Mouse (Mus musculus): ENCODE data around the gene Cfap221. TPM values are rescaled to one million over a fixed set of nuclear protein-coding genes. Genes with fewer than 3 reads are reported as not detected.

Cfap221 gene
- total and polyA plus RNA-seq, 3 experiments, result not detected

- no peak for TF ChIP-seq CTCF (IDR thresholded peaks at IDR 0.05 in 2 of 3, conservative IDR thresholded peaks at IDR 0.05 in 1 of 3; ENCODE audit: control insufficient read depth in 1 of 3, insufficient read depth in 1 of 3, low read depth in 2 of 3, low read length in 3 of 3, poor library complexity in 1 of 3, severe bottlenecking in 1 of 3)
- no peak for TF ChIP-seq TAL1 (IDR thresholded peaks at IDR 0.05; ENCODE audit: low read length)
- no peak for TF ChIP-seq ELF1 (IDR thresholded peaks at IDR 0.05; ENCODE audit: low read depth, low read length)
- TF ChIP-seq CHD1 (IDR thresholded peaks at IDR 0.05; ENCODE audit: low read depth, low read length), result no peak
- TF ChIP-seq JUND (IDR thresholded peaks at IDR 0.05; ENCODE audit: low read depth, low read length), result no peak
These were observed 107.7 kb downstream of the Cfap221 start (continued) for GRCm38 (mm10) chr1:119889347-119889746.

GRCm38 (mm10) chr1:119886320-119886719 is 110.7 kb downstream of the Cfap221 start:
- H3K9me3 ChIP-seq (replicated peaks; ENCODE audit: insufficient read depth, low read length), result no peaks in the 10 kb centered on the region
- H3K27me3 ChIP-seq (ENCODE audit: control insufficient read depth in 1 of 2, insufficient read depth in 2 of 2, low read length in 2 of 2), result 0 out of 4 replicates have a peak, but pooled peaks cover 0 to 1% of the 10 kb centered on the region in 2 experiments
- no peak overlapping the region for H3K9ac ChIP-seq (ENCODE audit: control insufficient read depth, low read depth, low read length, poor library complexity, severe bottlenecking)
- peaks cover 0 to 3% of the 10 kb centered on the region in 2 experiments; a peak in 3 of 4 replicates for H3K4me1 ChIP-seq (ENCODE audit: control insufficient read depth in 1 of 2, insufficient read depth in 2 of 2, low read length in 2 of 2)
- no peak for DNase-seq (ENCODE audit: low read depth, low spot score)
- H3K27ac ChIP-seq (ENCODE audit: control insufficient read depth, low read depth, low read length), result no peak overlapping the region
- no peaks in the 10 kb centered on the region for H3K36me3 ChIP-seq (ENCODE audit: control insufficient read depth in 1 of 2, insufficient read depth in 2 of 2, low read length in 2 of 2)
- TF ChIP-seq TBP (IDR thresholded peaks at IDR 0.05; ENCODE audit: low read depth, low read length) (no peak), USF1 (IDR thresholded peaks at IDR 0.05; ENCODE audit: low read depth, low read length) (no peak), JUND (IDR thresholded peaks at IDR 0.05; ENCODE audit: low read depth, low read length) (no peak)
- no peak overlapping the region for H3K4me3 ChIP-seq (ENCODE audit: control insufficient read depth in 1 of 2, insufficient read depth in 1 of 2, low read depth in 2 of 2, low read length in 2 of 2)
- H3K79me2 ChIP-seq (ENCODE audit: control insufficient read depth, insufficient read depth, low read length, poor library complexity), result no peaks in the 10 kb centered on the region

GRCm38 (mm10) chr1:119884272-119884671 is 112.8 kb downstream of the Cfap221 start:
- no peak overlapping the region for H3K9ac ChIP-seq (ENCODE audit: control insufficient read depth, low read depth, low read length, poor library complexity, severe bottlenecking)
- H3K36me3 ChIP-seq (ENCODE audit: control insufficient read depth in 1 of 2, insufficient read depth in 2 of 2, low read length in 2 of 2), result no peaks in the 10 kb centered on the region
- 0 out of 4 replicates have a peak, but pooled peaks cover 0 to 1% of the 10 kb centered on the region in 2 experiments for H3K27me3 ChIP-seq (ENCODE audit: control insufficient read depth in 1 of 2, insufficient read depth in 2 of 2, low read length in 2 of 2)
- H3K9me3 ChIP-seq (replicated peaks; ENCODE audit: insufficient read depth, low read length), result no peaks in the 10 kb centered on the region
- H3K27ac ChIP-seq (ENCODE audit: control insufficient read depth, low read depth, low read length), result no peak overlapping the region
- DNase-seq (ENCODE audit: low read depth, low spot score), result no peak
- peaks cover 0 to 3% of the 10 kb centered on the region in 2 experiments; a peak in 1 of 4 replicates for H3K4me1 ChIP-seq (ENCODE audit: control insufficient read depth in 1 of 2, insufficient read depth in 2 of 2, low read length in 2 of 2)
- H3K79me2 ChIP-seq (ENCODE audit: control insufficient read depth, insufficient read depth, low read length, poor library complexity), result no peaks in the 10 kb centered on the region
- H3K4me3 ChIP-seq (ENCODE audit: control insufficient read depth in 1 of 2, insufficient read depth in 1 of 2, low read depth in 2 of 2, low read length in 2 of 2), result no peak overlapping the region
- no peak for TF ChIP-seq NRF1 (IDR thresholded peaks at IDR 0.05; ENCODE audit: insufficient read depth, low read depth, low read length, poor library complexity, severe bottlenecking)
- TF ChIP-seq JUND (IDR thresholded peaks at IDR 0.05; ENCODE audit: low read depth, low read length), result no peak
- TF ChIP-seq POLR2AphosphoS5 (IDR thresholded peaks at IDR 0.05; ENCODE audit: borderline replicate concordance, low read depth, low read length), result no peak
- TF ChIP-seq MYC (IDR thresholded peaks at IDR 0.05; ENCODE audit: low read depth, low read length), result no peak
- TF ChIP-seq TAL1 (IDR thresholded peaks at IDR 0.05; ENCODE audit: low read length), result no peak

GRCm38 (mm10) chr1:119878909-119879308 is 118.1 kb downstream of the Cfap221 start:
- Histone ChIP-seq H3K27ac (ENCODE audit: control insufficient read depth, low read depth, low read length) (no peak overlapping the region), H3K9me3 (replicated peaks; ENCODE audit: insufficient read depth, low read length) (no peaks in the 10 kb centered on the region), H3K4me1 (ENCODE audit: control insufficient read depth in 1 of 2, insufficient read depth in 2 of 2, low read length in 2 of 2) (no peaks in the 10 kb centered on the region), H3K9ac (ENCODE audit: control insufficient read depth, low read depth, low read length, poor library complexity, severe bottlenecking) (no peak overlapping the region), H3K36me3 (ENCODE audit: control insufficient read depth in 1 of 2, insufficient read depth in 2 of 2, low read length in 2 of 2) (no peaks in the 10 kb centered on the region), H3K4me3 (ENCODE audit: control insufficient read depth in 1 of 2, insufficient read depth in 1 of 2, low read depth in 2 of 2, low read length in 2 of 2) (no peak overlapping the region), H3K27me3 (ENCODE audit: control insufficient read depth in 1 of 2, insufficient read depth in 2 of 2, low read length in 2 of 2) (0 out of 4 replicates have a peak, but pooled peaks cover 0 to 1% of the 10 kb centered on the region in 2 experiments), H3K79me2 (ENCODE audit: control insufficient read depth, insufficient read depth, low read length, poor library complexity) (no peaks in the 10 kb centered on the region)
- TF ChIP-seq NELFE (IDR thresholded peaks at IDR 0.05; ENCODE audit: low read depth, low read length), result no peak
- TF ChIP-seq POLR2AphosphoS2 (IDR thresholded peaks at IDR 0.05; ENCODE audit: low read length), result no peak
- TF ChIP-seq TCF12 (IDR thresholded peaks at IDR 0.05; ENCODE audit: low read depth, low read length), result no peak
- TF ChIP-seq JUND (IDR thresholded peaks at IDR 0.05; ENCODE audit: low read depth, low read length), result no peak
- TF ChIP-seq USF1 (IDR thresholded peaks at IDR 0.05; ENCODE audit: low read depth, low read length), result no peak
- TF ChIP-seq CHD2 (IDR thresholded peaks at IDR 0.05; ENCODE audit: low read length), result no peak
- no peak for TF ChIP-seq SMC3 (IDR thresholded peaks at IDR 0.05; ENCODE audit: low read depth, low read length)
- TF ChIP-seq ZC3H11A (IDR thresholded peaks at IDR 0.05; ENCODE audit: low read depth, low read length), result no peak
- no peak for TF ChIP-seq MYC (IDR thresholded peaks at IDR 0.05; ENCODE audit: low read depth, low read length)
- TF ChIP-seq MAZ (IDR thresholded peaks at IDR 0.05; ENCODE audit: low read depth, low read length), result no peak
- no peak for DNase-seq (ENCODE audit: low read depth, low spot score)

Measured in MEL (cell line).